Mouse (Mus musculus) retina, embryonic 14.5 days (tissue): ENCODE results near the gene Irgm2.
"Not testable (repeated sequence)": the region's sequence is repeated elsewhere in the genome, so short reads cannot be mapped to it uniquely, and the experiment has no call there.

Source experiments
- DNase-seq: peaks from one replicate; pipeline ENCODE4 v3.0.0-alpha.2; 2015; ENCODE audit warnings: low spot score

The Irgm2 gene

GRCm38 (mm10) chr11:58213673-58214342 lies 14.4 kb downstream of the Irgm2 start:
- DNase-seq, result no peak

- peak; percentile 42 for DNase-seq
Measured at GRCm38 (mm10) chr11:58214391-58215048, 15.1 kb downstream of the Irgm2 start.

GRCm38 (mm10) chr11:58215049-58215430 lies 15.6 kb downstream of the Irgm2 start:
- not testable (repeated sequence) for DNase-seq

- DNase-seq, result no peak
Measured at GRCm38 (mm10) chr11:58215814-58216213, 16.4 kb downstream of the Irgm2 start.

GRCm38 (mm10) chr11:58216823-58217222 lies 17.4 kb downstream of the Irgm2 start:
- no peak for DNase-seq

- no peak for DNase-seq
Measured at GRCm38 (mm10) chr11:58223751-58224150, 24.3 kb downstream of the Irgm2 start.

GRCm38 (mm10) chr11:58224313-58224712 lies 24.9 kb downstream of the Irgm2 start:
- no peak for DNase-seq

GRCm38 (mm10) chr11:58224872-58225271 lies 25.5 kb downstream of the Irgm2 start:
- not testable (repeated sequence) for DNase-seq

GRCm38 (mm10) chr11:58225655-58226054 lies 26.2 kb downstream of the Irgm2 start:
- peak; percentile 88 for DNase-seq

- no peak for DNase-seq
Measured at GRCm38 (mm10) chr11:58226425-58226824, 27.0 kb downstream of the Irgm2 start.

GRCm38 (mm10) chr11:58228021-58228420 lies 28.6 kb downstream of the Irgm2 start:
- DNase-seq, result not testable (repeated sequence)

GRCm38 (mm10) chr11:58230396-58230910 lies 31.0 kb downstream of the Irgm2 start:
- no peak for DNase-seq

GRCm38 (mm10) chr11:58231156-58231555 lies 31.7 kb downstream of the Irgm2 start:
- no peak for DNase-seq

- not testable (repeated sequence) for DNase-seq
Measured at GRCm38 (mm10) chr11:58234551-58234950, 35.1 kb downstream of the Irgm2 start.

- DNase-seq, result peak; percentile 43
Measured at GRCm38 (mm10) chr11:58235152-58235551, 35.7 kb downstream of the Irgm2 start.

GRCm38 (mm10) chr11:58238840-58239791 lies 39.7 kb downstream of the Irgm2 start:
- peak; percentile 74 for DNase-seq

- DNase-seq, result no peak
Measured at GRCm38 (mm10) chr11:58247294-58247693, 47.9 kb downstream of the Irgm2 start.

- no peak for DNase-seq
Measured at GRCm38 (mm10) chr11:58249203-58249981, 50.0 kb downstream of the Irgm2 start.

- DNase-seq, result no peak
Measured at GRCm38 (mm10) chr11:58250550-58250949, 51.1 kb downstream of the Irgm2 start.

GRCm38 (mm10) chr11:58254411-58254810 lies 55.0 kb downstream of the Irgm2 start:
- no peak for DNase-seq

- no peak for DNase-seq
Measured at GRCm38 (mm10) chr11:58257816-58258215, 58.4 kb downstream of the Irgm2 start.
